Mouse (Mus musculus) 3134 (cell line): ENCODE measurements around the gene Pcca.
A peak's percentile ranks its signal among the peaks of the same experiment; 100 is the strongest.

Experiments used
- DNase-seq: peaks from one replicate; pipeline ENCODE4 v3.0.0-alpha.2; 2011; ENCODE audit warnings: low spot score; ENCODE audit not compliant: insufficient read length; ENCODE audit errors: extremely low read depth

Pcca gene

GRCm38 (mm10) chr14:122825464-122825863 is 291.3 kb downstream of the Pcca start:
- no peak for DNase-seq

GRCm38 (mm10) chr14:122830433-122830832 is 296.3 kb downstream of the Pcca start:
- no peak for DNase-seq

GRCm38 (mm10) chr14:122833666-122834065 is 299.5 kb downstream of the Pcca start:
- DNase-seq = peak; percentile 36

- DNase-seq = no peak
Measured at GRCm38 (mm10) chr14:122834753-122835152, 300.6 kb downstream of the Pcca start.

- no peak for DNase-seq
Measured at GRCm38 (mm10) chr14:122835487-122836190, 301.5 kb downstream of the Pcca start.

- DNase-seq = no peak
Measured at GRCm38 (mm10) chr14:122836221-122836620, 302.1 kb downstream of the Pcca start.

- DNase-seq = no peak
Measured at GRCm38 (mm10) chr14:122837018-122837417, 302.9 kb downstream of the Pcca start.

GRCm38 (mm10) chr14:122852506-122853057 is 318.5 kb downstream of the Pcca start:
- DNase-seq = no peak

GRCm38 (mm10) chr14:122859792-122860191 is 325.7 kb downstream of the Pcca start:
- no peak for DNase-seq

GRCm38 (mm10) chr14:122862623-122863022 is 328.5 kb downstream of the Pcca start:
- no peak for DNase-seq

GRCm38 (mm10) chr14:122865462-122866129 is 331.5 kb downstream of the Pcca start:
- no peak for DNase-seq

- no peak for DNase-seq
Measured at GRCm38 (mm10) chr14:122867531-122868285, 333.6 kb downstream of the Pcca start.

GRCm38 (mm10) chr14:122869831-122870230 is 335.7 kb downstream of the Pcca start:
- no peak for DNase-seq

GRCm38 (mm10) chr14:122871841-122872580 is 337.9 kb downstream of the Pcca start:
- DNase-seq = no peak

GRCm38 (mm10) chr14:122872612-122873011 is 338.5 kb downstream of the Pcca start:
- no peak for DNase-seq

- no peak for DNase-seq
Measured at GRCm38 (mm10) chr14:122875056-122875455, 340.9 kb downstream of the Pcca start.

- DNase-seq = no peak
Measured at GRCm38 (mm10) chr14:122875636-122876035, 341.5 kb downstream of the Pcca start.

GRCm38 (mm10) chr14:122876163-122876562 is 342.0 kb downstream of the Pcca start:
- DNase-seq = peak; percentile 7

GRCm38 (mm10) chr14:122876723-122877122 is 342.6 kb downstream of the Pcca start:
- DNase-seq = no peak

- DNase-seq = no peak
Measured at GRCm38 (mm10) chr14:122877787-122878186, 343.7 kb downstream of the Pcca start.

- no peak for DNase-seq
Measured at GRCm38 (mm10) chr14:122880291-122880690, 346.2 kb downstream of the Pcca start.
